Mouse (Mus musculus) left cerebral cortex, postnatal 25 days (tissue): Measurements from ENCODE around the gene Flt4. TPM values are rescaled to one million over a fixed set of nuclear protein-coding genes. Genes with fewer than 3 reads are reported as not detected.

ENCODE experiments used
- DNase-seq, 2 experiments: peaks; one replicate each; pipeline ENCODE4 v3.0.0; 2022; ENCODE audit warnings: low spot score in 2 of 2, mixed read lengths in 1 of 2
- intact Hi-C: fragments of 180-260 bp; cut with DNase I; formaldehyde crosslinking; loops from one replicate; pipeline ENCODE4 v1.15.1; 2025
- total RNA-seq, 2 experiments: library from RNA; stranded (reverse); gene quantifications; 2 replicates each; pipeline ENCODE4 v1.2.3; 2021

The Flt4 gene
- total RNA-seq, 2 experiments from 2014 or later, result 2.3 to 2.6 TPM

- intact Hi-C loops, result no loop called here
These were observed 75.3 kb downstream of the Flt4 start for GRCm38 (mm10) chr11:49684237-49684973.

GRCm38 (mm10) chr11:49695013-49695412 is 86.0 kb downstream of the Flt4 start:
- intact Hi-C loops, result no loop called here
- peak in 1 of 2 experiments; percentile 10 for DNase-seq

More at GRCm38 (mm10) chr11:49684237-49684973, 75.3 kb downstream of the Flt4 start:
- no peak for DNase-seq

GRCm38 (mm10) chr11:49695695-49696094 is 86.6 kb downstream of the Flt4 start:
- intact Hi-C loops, result no loop called here
- DNase-seq, result no peak

- no peak for DNase-seq
- intact Hi-C loops, result no loop called here
These were observed 87.4 kb downstream of the Flt4 start for GRCm38 (mm10) chr11:49696472-49696871.

DNA sequence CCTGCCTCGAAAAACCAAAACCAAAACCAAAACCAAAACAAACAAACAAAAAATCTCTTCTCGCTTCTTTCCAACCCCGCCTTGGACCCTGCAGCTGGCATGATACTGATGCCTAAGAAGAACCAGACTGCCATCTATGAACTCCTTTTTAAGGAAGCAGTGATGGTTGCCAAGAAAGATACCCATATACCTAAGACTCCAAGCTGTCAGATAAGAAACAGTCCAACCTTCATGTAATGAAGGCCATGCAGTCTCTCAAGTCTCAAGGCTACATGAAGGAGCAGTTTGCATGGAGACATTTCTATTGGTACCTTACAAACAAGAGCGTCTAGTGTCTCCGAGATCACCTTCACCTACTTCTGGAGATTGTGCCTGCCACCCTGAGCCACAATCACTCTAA is 88.7 kb downstream of the Flt4 start:
- intact Hi-C loops, result no loop called here

GRCm38 (mm10) chr11:49699079-49699478 is 90.0 kb downstream of the Flt4 start:
- no peak for DNase-seq
- intact Hi-C loops, result no loop called here

More for the DNA sequence above, 88.7 kb downstream of the Flt4 start:
- no peak for DNase-seq

GRCm38 (mm10) chr11:49702014-49702413 is 93.0 kb downstream of the Flt4 start:
- intact Hi-C loops, result no loop called here
- no peak for DNase-seq

Other genes with a start within 250 kb of the Flt4 start
- gene Olfr1389, start 186.2 kb upstream of the Flt4 start, total RNA-seq, result not detected
- under 1 TPM; 0.18 to 0.34 TPM for gene Olfr1388, start 172.6 kb upstream of the Flt4 start, total RNA-seq
- not detected for gene Olfr1387, start 153.9 kb upstream of the Flt4 start, total RNA-seq
- not detected for gene Olfr1386, start 144.2 kb upstream of the Flt4 start, total RNA-seq
- gene Olfr1385, start 120.2 kb upstream of the Flt4 start, total RNA-seq, result not detected
- not detected for gene Olfr1384, start 102.5 kb upstream of the Flt4 start, total RNA-seq
- gene Olfr1383, start 89.6 kb upstream of the Flt4 start, total RNA-seq, result not detected
- not detected for gene Olfr1382, start 81.0 kb upstream of the Flt4 start, total RNA-seq
- gene Olfr1381, start 65.8 kb upstream of the Flt4 start, total RNA-seq, result not detected
- gene Olfr1380, start 52.4 kb upstream of the Flt4 start, total RNA-seq, result not detected
- gene Scgb3a1, start 54.3 kb downstream of the Flt4 start, total RNA-seq, result under 1 TPM in 1 of 2 experiments, not detected in 1; 0.78 TPM
- 10 to 100 TPM; 44.7 to 51.6 TPM for gene Cnot6, start 103.5 kb downstream of the Flt4 start, total RNA-seq
- 10 to 100 TPM in 1 of 2 experiments, 1 to 10 TPM in 1; 6.0 to 10.1 TPM for gene Gfpt2, start 184.9 kb downstream of the Flt4 start, total RNA-seq
- gene Mapk9, start 237.5 kb downstream of the Flt4 start, total RNA-seq, result 100 to 1,000 TPM; 212 to 231 TPM